Mouse (Mus musculus) heart, postnatal 0 days (tissue): ENCODE results near the gene Olfm3. TPM values are rescaled to one million over a fixed set of nuclear protein-coding genes. Genes with fewer than 3 reads are reported as not detected.

ENCODE experiments used
- ATAC-seq: fragments of 200-750 bp; cut with Nextera tagmentation; 2 replicates; pipeline ENCODE4 v1.8.0; 2017; ENCODE audit warnings: low read depth, moderate number of reproducible peaks, moderate library complexity; ENCODE audit not compliant: insufficient read depth
- DNase-seq: peaks from one replicate; pipeline ENCODE4 v3.0.0-alpha.2; 2016; ENCODE audit warnings: low spot score
- H3K27ac ChIP-seq: fragments of 300-500 bp; sonication (generic); 2 replicates; pipeline ENCODE4 v1.5.1; 2014; ENCODE audit warnings: low read depth, mild to moderate bottlenecking
- H3K27me3 ChIP-seq: fragments of 300-500 bp; sonication (generic); 2 replicates; pipeline ENCODE4 v1.6.1; 2014; ENCODE audit warnings: low read length, mixed read lengths; ENCODE audit not compliant: control insufficient read depth, insufficient read depth
- H3K36me3 ChIP-seq: fragments of 300-500 bp; sonication (generic); replicated peaks from 2 replicates; pipeline ENCODE4 v1.6.1; 2014; ENCODE audit warnings: low read length, mixed read lengths; ENCODE audit not compliant: control insufficient read depth, insufficient read depth
- H3K4me1 ChIP-seq: fragments of 300-500 bp; sonication (generic); 2 replicates; pipeline ENCODE4 v1.6.1; 2014; ENCODE audit warnings: antibody characterized with exemption; ENCODE audit not compliant: control insufficient read depth, insufficient read depth
- H3K4me2 ChIP-seq: fragments of 300-500 bp; sonication (generic); 2 replicates; pipeline ENCODE4 v1.6.1; 2014; ENCODE audit warnings: low read depth, mild to moderate bottlenecking, low read length, moderate library complexity
- H3K4me3 ChIP-seq: fragments of 300-500 bp; sonication (generic); 2 replicates; pipeline ENCODE4 v1.5.1; 2014; ENCODE audit warnings: low read depth, low read length
- H3K9ac ChIP-seq: fragments of 300-500 bp; sonication (generic); replicated peaks from 2 replicates; pipeline ENCODE4 v1.6.1; 2014; ENCODE audit warnings: low read depth, low read length, mixed read lengths
- H3K9me3 ChIP-seq: fragments of 300-500 bp; sonication (generic); replicated peaks from 2 replicates; pipeline ENCODE4 v1.6.1; 2016; ENCODE audit warnings: low read length; ENCODE audit not compliant: control insufficient read depth
- CTCF ChIP-seq: IDR thresholded peaks from 2 replicates; pipeline ENCODE4 v1.5.1; 2016; ENCODE audit warnings: antibody characterized with exemption, control low read depth, low read depth
- EP300 ChIP-seq: IDR thresholded peaks from 2 replicates; pipeline ENCODE4 v1.6.1; 2016; ENCODE audit warnings: antibody characterized with exemption, low read depth
- WGBS: fragments of 180-500 bp; shearing (Covaris S2); extraction: QIAGEN DNeasy Blood & Tissue Kit; methylation state at CpG from one replicate; pipeline ENCODE4 v1.1.7; 2014; 5-methylcytosine and 5-hydroxymethylcytosine counted together
- polyA plus RNA-seq: library from polyadenylated mRNA; unstranded; fragments of >200 nt; fragmentation: Nextera tagmentation; extraction: Ambion mirVana; gene quantifications from 2 replicates; pipeline ENCODE4 v1.2.1, GENCODE M21; 2015
- total RNA-seq: library from RNA; depleted of rRNA; stranded (reverse); fragments of >200 nt; gene quantifications from 2 replicates; pipeline ENCODE4 v1.2.3, GENCODE M21; 2014; ENCODE audit warnings: low replicate concordance; rRNA removed

The Olfm3 gene
- total RNA-seq (not detected in 2 replicates), polyA plus RNA-seq (not detected in 2 replicates)

- Histone ChIP-seq H3K4me1 (no peaks in the 10 kb centered on the region), H3K36me3 (no peaks in the 10 kb centered on the region), H3K9me3 (no peaks in the 10 kb centered on the region), H3K27ac (no peak within 1 kb of the TSS), H3K4me2 (peak within 1 kb of the TSS; percentile 39), H3K9ac (no peak within 1 kb of the TSS), H3K4me3 (no peak within 1 kb of the TSS), H3K27me3 (0 out of 2 replicates have a peak, but pooled peaks cover 4% of the 10 kb centered on the region)
- TF ChIP-seq EP300 (no peak), CTCF (no peak)
- WGBS, result 6% methylated on average over 21 of the region's 21 CpGs
- peak; percentile 38 for DNase-seq
- peak; percentile 67 for ATAC-seq
Observed at GRCm38 (mm10) chr3:114903924-114904438, at the start of gene Olfm3. Gene Olfm3, plus strand, starts transcription at chr3:114904078.

- no peaks in the 10 kb centered on the region for H3K27me3 ChIP-seq
- H3K4me3 ChIP-seq, result no peak overlapping the region
- ATAC-seq (no peak), DNase-seq (no peak)
- H3K36me3 ChIP-seq, result no peaks in the 10 kb centered on the region
- H3K9ac ChIP-seq, result no peak overlapping the region
- no peaks in the 10 kb centered on the region for H3K9me3 ChIP-seq
- no peaks in the 10 kb centered on the region for H3K4me1 ChIP-seq
- TF ChIP-seq EP300, result no peak
- WGBS, result 69% methylated on average over 3 of the region's 3 CpGs
- H3K4me2 ChIP-seq, result no peak overlapping the region
- H3K27ac ChIP-seq, result no peak overlapping the region
Observed at GRCm38 (mm10) chr3:114889764-114890163, 14.1 kb upstream of the Olfm3 start.

GRCm38 (mm10) chr3:114904633-114905423 lies 950 bp downstream of the Olfm3 start:
- whole genome bisulfite sequencing, result 21% methylated on average over 16 of the region's 16 CpGs
- Histone ChIP-seq H3K4me3 (no peak overlapping the region), H3K4me2 (no peak overlapping the region), H3K27ac (no peak overlapping the region), H3K36me3 (no peaks in the 10 kb centered on the region), H3K27me3 (0 out of 2 replicates have a peak, but pooled peaks cover 4% of the 10 kb centered on the region), H3K9me3 (no peaks in the 10 kb centered on the region), H3K4me1 (no peaks in the 10 kb centered on the region), H3K9ac (no peak overlapping the region)
- DNase-seq (peak; percentile 7), ATAC-seq (no peak)
- TF ChIP-seq CTCF (no peak), EP300 (no peak)

- H3K4me1 ChIP-seq, result no peaks in the 10 kb centered on the region
- ATAC-seq (no peak), DNase-seq (no peak)
- H3K9ac ChIP-seq, result no peak overlapping the region
- no peak for TF ChIP-seq EP300
- TF ChIP-seq CTCF, result no peak
- H3K36me3 ChIP-seq, result no peaks in the 10 kb centered on the region
- H3K9me3 ChIP-seq, result no peaks in the 10 kb centered on the region
- no peak overlapping the region for H3K4me3 ChIP-seq
- H3K4me2 ChIP-seq, result no peak overlapping the region
- H3K27ac ChIP-seq, result no peak overlapping the region
- 0 out of 2 replicates have a peak, but pooled peaks cover 4% of the 10 kb centered on the region for H3K27me3 ChIP-seq
Observed at GRCm38 (mm10) chr3:114907537-114907936, 3.7 kb downstream of the Olfm3 start.

- Histone ChIP-seq H3K36me3 (no peaks in the 10 kb centered on the region), H3K27ac (no peak overlapping the region), H3K4me3 (no peak overlapping the region), H3K4me1 (no peaks in the 10 kb centered on the region), H3K27me3 (0 out of 2 replicates have a peak, but pooled peaks cover 4% of the 10 kb centered on the region), H3K9ac (no peak overlapping the region), H3K4me2 (no peak overlapping the region), H3K9me3 (no peaks in the 10 kb centered on the region)
- 77% methylated on average over 3 of the region's 3 CpGs for WGBS
- DNase-seq (no peak), ATAC-seq (no peak)
- no peak for TF ChIP-seq CTCF
- TF ChIP-seq EP300, result no peak
Observed at GRCm38 (mm10) chr3:114908846-114909245, 5.0 kb downstream of the Olfm3 start.
